Mouse (Mus musculus): ENCODE data around the gene Gabpb1. TPM values are rescaled to one million over a fixed set of nuclear protein-coding genes. Genes with fewer than 3 reads are reported as not detected.

Gabpb1 gene
- polyA plus RNA-seq, 1 experiment from 2014 or later: 58.4 TPM

DNA sequence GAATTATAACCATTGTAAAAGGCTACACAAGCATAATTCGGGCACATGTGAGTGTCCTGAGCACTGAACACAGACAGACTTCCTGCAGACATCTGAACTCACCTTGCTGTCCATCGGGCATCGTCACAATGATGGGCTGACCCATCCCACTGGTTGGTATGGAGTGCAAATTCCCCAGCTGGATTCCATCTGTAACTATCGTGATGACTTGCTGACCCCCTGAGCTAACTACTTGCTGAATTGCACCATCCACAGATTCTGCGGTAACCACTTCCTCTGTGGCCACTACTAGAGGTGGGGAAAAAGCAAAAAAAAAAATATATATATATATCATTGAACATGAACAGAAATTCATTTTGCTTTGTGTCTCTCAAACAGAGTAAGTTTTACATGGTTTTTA is 29.7 kb downstream of the Gabpb1 start:
- Histone ChIP-seq H3K9ac (replicated peaks; ENCODE audit: low read length) (no peak overlapping the region), H3K36me3 (ENCODE audit: insufficient read depth, low read length) (peaks cover 48% of the 10 kb centered on the region), H3K4me2 (replicated peaks; ENCODE audit: low read depth, low read length) (no peak overlapping the region), H3K27ac (ENCODE audit: low read length) (no peak overlapping the region), H3K27me3 (ENCODE audit: insufficient read depth, low read length) (no peaks in the 10 kb centered on the region), H3K9me3 (ENCODE audit: low read length) (no peaks in the 10 kb centered on the region), H3K4me3 (ENCODE audit: low read length) (no peak overlapping the region), H3K4me1 (ENCODE audit: insufficient read depth, low read length) (no peaks in the 10 kb centered on the region)
- ATAC-seq (ENCODE audit: low FRiP score, low TSS enrichment): no peak
- 91% methylated on average over 5 of the region's 5 CpGs for WGBS

DNA sequence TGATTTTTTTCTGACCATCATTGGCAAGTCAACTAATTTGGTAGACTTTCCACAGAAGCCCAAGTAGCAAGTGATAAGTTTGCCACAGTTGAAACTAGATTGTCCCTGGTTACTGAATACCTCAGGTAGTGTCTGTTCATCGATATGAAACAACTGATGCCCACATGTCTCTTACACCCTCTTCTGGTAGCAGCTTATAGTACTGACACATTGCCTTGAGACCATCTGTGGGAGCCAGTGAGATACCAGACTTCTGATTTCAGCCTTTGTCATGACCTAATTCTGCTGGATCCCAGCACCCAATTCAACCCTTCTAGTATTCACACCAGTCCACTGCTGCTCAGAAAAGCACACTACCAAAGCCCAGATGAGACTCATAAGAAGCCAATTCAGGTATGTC is 31.4 kb downstream of the Gabpb1 start:
- 84% methylated on average over 1 of the region's 1 CpGs for WGBS
- H3K36me3 ChIP-seq (ENCODE audit: insufficient read depth, low read length): peaks cover 54% of the 10 kb centered on the region

DNA sequence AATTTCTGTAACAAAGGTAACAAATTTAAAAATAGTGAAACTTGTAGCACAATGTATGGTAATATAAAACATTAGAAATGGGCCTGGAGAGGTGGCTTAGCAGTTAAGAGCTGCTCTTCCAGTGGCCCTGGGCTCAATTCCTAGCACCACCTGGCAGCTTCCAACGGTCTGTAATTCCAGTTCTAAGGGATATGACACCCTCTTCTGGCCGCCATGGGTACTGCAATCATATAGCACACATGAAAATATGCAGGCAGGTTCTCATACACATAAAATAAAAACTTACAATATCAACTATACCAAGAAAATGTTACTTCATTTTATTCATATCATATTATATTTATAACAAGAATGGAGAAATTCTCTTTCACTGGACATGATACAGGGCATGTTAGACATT is 35.8 kb downstream of the Gabpb1 start:
- 95% methylated on average over 2 of the region's 2 CpGs for WGBS
- ATAC-seq (ENCODE audit: low FRiP score, low TSS enrichment): no peak

More for the DNA sequence above, 31.4 kb downstream of the Gabpb1 start:
- Histone ChIP-seq H3K9ac (replicated peaks; ENCODE audit: low read length) (no peak overlapping the region), H3K4me3 (ENCODE audit: low read length) (no peak overlapping the region), H3K9me3 (ENCODE audit: low read length) (peaks cover 5% of the 10 kb centered on the region), H3K27me3 (ENCODE audit: insufficient read depth, low read length) (no peaks in the 10 kb centered on the region), H3K27ac (ENCODE audit: low read length) (no peak overlapping the region), H3K4me2 (replicated peaks; ENCODE audit: low read depth, low read length) (no peak overlapping the region), H3K4me1 (ENCODE audit: insufficient read depth, low read length) (no peaks in the 10 kb centered on the region)
- ATAC-seq (ENCODE audit: low FRiP score, low TSS enrichment): no peak

DNA sequence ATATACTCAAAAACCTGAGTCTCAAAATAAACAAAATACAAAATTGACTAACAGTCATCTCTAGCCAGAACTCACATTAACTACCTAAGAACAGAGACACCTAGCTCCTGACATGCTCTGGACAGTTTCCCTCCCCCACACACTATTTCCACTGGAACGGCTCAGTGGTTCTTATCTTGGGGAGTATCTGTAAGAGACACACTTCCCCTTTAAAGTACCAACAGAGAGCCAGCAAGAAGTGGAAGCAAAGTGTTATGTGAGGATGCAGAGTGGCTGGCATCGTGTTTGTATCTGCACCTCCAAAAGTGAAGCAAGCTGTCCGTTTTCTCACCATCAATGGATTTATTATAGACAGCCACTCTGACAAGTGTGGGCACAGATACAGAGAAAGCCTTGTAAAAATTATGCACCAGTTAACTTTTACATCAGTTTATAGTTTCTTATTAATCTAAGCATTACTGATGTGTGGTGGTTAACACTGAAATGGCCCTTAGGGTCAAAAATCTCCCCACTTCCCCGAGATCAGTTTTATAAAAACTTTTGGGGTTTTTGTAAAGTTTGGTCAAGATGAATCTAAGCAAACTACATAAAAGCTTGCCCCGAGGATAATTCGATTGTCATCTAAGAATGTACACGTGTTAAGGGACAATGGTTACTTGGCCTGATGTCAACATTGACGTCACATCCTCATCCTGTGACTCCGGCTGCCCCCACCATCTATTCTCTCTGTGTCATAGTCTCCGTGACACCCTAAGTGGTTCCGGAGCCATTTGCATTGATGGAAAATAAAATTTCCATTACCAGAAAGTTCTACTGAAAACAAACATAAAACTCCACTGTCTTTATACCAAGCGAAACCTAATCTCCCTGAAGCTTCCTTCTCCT is 40.0 kb downstream of the Gabpb1 start:
- H3K4me3 ChIP-seq (ENCODE audit: low read length): no peak overlapping the region
- no peak overlapping the region for H3K4me2 ChIP-seq (replicated peaks; ENCODE audit: low read depth, low read length)
- H3K9me3 ChIP-seq (ENCODE audit: low read length): peaks cover 5% of the 10 kb centered on the region
- H3K4me1 ChIP-seq (ENCODE audit: insufficient read depth, low read length): no peaks in the 10 kb centered on the region
- H3K36me3 ChIP-seq (ENCODE audit: insufficient read depth, low read length): peaks cover 30% of the 10 kb centered on the region
- ATAC-seq (ENCODE audit: low FRiP score, low TSS enrichment): peak; percentile 65; the same call in 1 of the 2 replicates
- 61% methylated on average over 12 of the region's 12 CpGs for WGBS
- no peak overlapping the region; the same call in 1 of the 2 replicates for H3K27ac ChIP-seq (ENCODE audit: low read length)
- H3K27me3 ChIP-seq (ENCODE audit: insufficient read depth, low read length): no peaks in the 10 kb centered on the region
- no peak overlapping the region for H3K9ac ChIP-seq (replicated peaks; ENCODE audit: low read length)

More for the DNA sequence above, 35.8 kb downstream of the Gabpb1 start:
- no peak overlapping the region for H3K27ac ChIP-seq (ENCODE audit: low read length)
- H3K27me3 ChIP-seq (ENCODE audit: insufficient read depth, low read length): no peaks in the 10 kb centered on the region
- H3K4me2 ChIP-seq (replicated peaks; ENCODE audit: low read depth, low read length): no peak overlapping the region
- H3K9me3 ChIP-seq (ENCODE audit: low read length): peaks cover 5% of the 10 kb centered on the region
- no peak overlapping the region for H3K9ac ChIP-seq (replicated peaks; ENCODE audit: low read length)
- H3K36me3 ChIP-seq (ENCODE audit: insufficient read depth, low read length): peaks cover 48% of the 10 kb centered on the region
- H3K4me3 ChIP-seq (ENCODE audit: low read length): no peak overlapping the region
- H3K4me1 ChIP-seq (ENCODE audit: insufficient read depth, low read length): no peaks in the 10 kb centered on the region

DNA sequence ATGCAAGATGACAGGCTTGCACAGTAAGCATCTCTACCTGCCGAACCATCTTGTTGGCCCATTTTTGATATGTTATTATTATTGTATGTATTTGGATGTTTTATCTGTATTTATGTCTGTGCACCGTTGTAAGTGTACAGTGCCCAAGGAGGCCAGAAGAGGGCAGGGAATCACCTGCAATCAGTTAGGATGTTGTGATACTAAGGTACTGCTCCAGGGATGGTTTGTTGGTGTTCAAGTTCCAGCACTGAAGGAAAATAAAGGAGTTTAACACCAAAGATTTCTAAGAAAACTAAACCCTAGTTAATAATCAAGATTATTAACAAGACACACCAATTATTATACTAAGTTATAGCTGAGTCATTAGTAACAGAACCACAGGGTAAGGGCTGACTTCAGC is 43.0 kb downstream of the Gabpb1 start:
- no peaks in the 10 kb centered on the region for H3K9me3 ChIP-seq (ENCODE audit: low read length)
- no peak overlapping the region for H3K4me3 ChIP-seq (ENCODE audit: low read length)
- H3K9ac ChIP-seq (replicated peaks; ENCODE audit: low read length): no peak overlapping the region
- no peak overlapping the region for H3K4me2 ChIP-seq (replicated peaks; ENCODE audit: low read depth, low read length)
- ATAC-seq (ENCODE audit: low FRiP score, low TSS enrichment): peak; percentile 61; the same call in 1 of the 2 replicates
- peaks cover 13% of the 10 kb centered on the region for H3K36me3 ChIP-seq (ENCODE audit: insufficient read depth, low read length)
- H3K27me3 ChIP-seq (ENCODE audit: insufficient read depth, low read length): no peaks in the 10 kb centered on the region
- no peaks in the 10 kb centered on the region for H3K4me1 ChIP-seq (ENCODE audit: insufficient read depth, low read length)
- H3K27ac ChIP-seq (ENCODE audit: low read length): no peak overlapping the region
- 81% methylated on average over 2 of the region's 2 CpGs for WGBS

DNA sequence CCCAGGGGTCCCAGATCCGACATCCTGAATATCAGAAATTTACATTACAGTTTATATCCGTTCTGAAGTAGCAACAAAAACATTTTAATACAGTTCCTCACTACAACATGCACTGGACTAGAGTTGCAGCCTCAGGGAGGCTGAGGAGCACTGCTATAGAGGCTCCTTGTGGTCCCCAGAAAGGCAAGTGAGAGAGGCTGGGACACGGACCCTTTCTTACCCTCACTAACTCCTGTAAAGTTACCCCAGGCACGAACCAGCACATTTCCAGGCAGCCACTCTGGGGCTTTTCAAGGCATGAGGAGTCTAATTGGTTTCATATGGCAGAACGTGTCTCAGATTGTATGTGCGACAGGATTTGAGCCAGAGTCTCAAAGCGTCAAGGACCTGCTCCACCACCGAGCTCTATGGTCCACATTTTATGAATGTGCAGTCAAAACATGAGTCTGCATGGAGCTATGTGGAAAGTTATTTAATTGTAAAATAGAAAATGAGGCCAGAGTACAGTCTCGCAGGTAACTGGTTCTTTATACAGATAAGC is 47.6 kb downstream of the Gabpb1 start:
- Histone ChIP-seq H3K36me3 (ENCODE audit: insufficient read depth, low read length) (peaks cover 15% of the 10 kb centered on the region), H3K9me3 (ENCODE audit: low read length) (no peaks in the 10 kb centered on the region), H3K4me3 (ENCODE audit: low read length) (no peak overlapping the region), H3K4me2 (replicated peaks; ENCODE audit: low read depth, low read length) (no peak overlapping the region), H3K9ac (replicated peaks; ENCODE audit: low read length) (no peak overlapping the region), H3K4me1 (ENCODE audit: insufficient read depth, low read length) (peaks cover 6% of the 10 kb centered on the region; the same call in 1 of the 2 replicates), H3K27ac (ENCODE audit: low read length) (no peak overlapping the region), H3K27me3 (ENCODE audit: insufficient read depth, low read length) (no peaks in the 10 kb centered on the region)
- 88% methylated on average over 9 of the region's 9 CpGs for WGBS
- ATAC-seq (ENCODE audit: low FRiP score, low TSS enrichment): no peak

DNA sequence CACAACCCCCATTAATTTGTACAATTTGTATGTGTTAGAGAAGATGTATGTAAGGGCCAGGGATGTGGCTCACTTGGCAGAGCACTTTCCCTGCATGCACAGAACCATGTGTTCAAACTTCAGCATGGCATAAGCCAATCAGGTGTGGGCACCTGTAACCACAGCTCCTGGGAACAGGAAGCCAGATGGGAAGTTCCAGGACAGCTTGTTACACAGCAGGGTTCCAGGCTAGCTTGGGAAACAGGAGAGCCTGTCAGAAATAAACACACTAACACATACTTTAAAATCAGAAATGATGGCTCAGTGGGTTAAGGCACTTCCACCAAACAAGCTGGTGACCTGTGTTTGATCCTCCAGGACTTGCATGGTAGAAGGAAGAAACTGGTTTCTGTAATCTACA is 53.0 kb downstream of the Gabpb1 start:
- peaks cover 6% of the 10 kb centered on the region; the same call in 1 of the 2 replicates for H3K4me1 ChIP-seq (ENCODE audit: insufficient read depth, low read length)
- H3K27ac ChIP-seq (ENCODE audit: low read length): no peak overlapping the region
- no peak overlapping the region for H3K4me2 ChIP-seq (replicated peaks; ENCODE audit: low read depth, low read length)
- 0 out of 2 replicates have a peak, but pooled peaks cover 8% of the 10 kb centered on the region for H3K36me3 ChIP-seq (ENCODE audit: insufficient read depth, low read length)
- no peak overlapping the region for H3K9ac ChIP-seq (replicated peaks; ENCODE audit: low read length)
- no peak overlapping the region for H3K4me3 ChIP-seq (ENCODE audit: low read length)
- no peaks in the 10 kb centered on the region for H3K27me3 ChIP-seq (ENCODE audit: insufficient read depth, low read length)
- ATAC-seq (ENCODE audit: low FRiP score, low TSS enrichment): no peak
- no peaks in the 10 kb centered on the region for H3K9me3 ChIP-seq (ENCODE audit: low read length)

DNA sequence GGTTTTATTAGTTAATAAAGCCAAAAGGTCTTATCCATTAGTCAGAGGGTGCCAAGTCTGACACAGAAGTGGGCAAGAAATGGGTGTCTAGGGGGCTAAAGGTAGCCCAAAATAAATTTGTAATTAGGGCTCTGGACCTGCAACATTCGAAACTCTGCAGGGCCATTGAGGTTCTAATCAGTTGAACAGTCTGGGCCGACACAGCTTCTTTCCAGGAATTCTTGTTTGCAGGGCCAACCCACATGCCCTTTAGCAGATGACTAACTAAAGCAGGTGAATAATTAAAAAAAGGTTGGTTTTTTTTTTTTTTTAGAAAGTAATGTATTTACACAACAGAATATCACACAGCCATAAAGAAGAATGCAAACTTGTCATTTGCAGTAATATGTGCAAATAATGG is 53.7 kb downstream of the Gabpb1 start:
- no peaks in the 10 kb centered on the region for H3K27me3 ChIP-seq (ENCODE audit: insufficient read depth, low read length)
- no peak overlapping the region for H3K9ac ChIP-seq (replicated peaks; ENCODE audit: low read length)
- no peak for ATAC-seq (ENCODE audit: low FRiP score, low TSS enrichment)
- no peak overlapping the region for H3K4me3 ChIP-seq (ENCODE audit: low read length)
- H3K4me1 ChIP-seq (ENCODE audit: insufficient read depth, low read length): peaks cover 6% of the 10 kb centered on the region; the same call in 1 of the 2 replicates
- 0 out of 2 replicates have a peak, but pooled peaks cover 4% of the 10 kb centered on the region for H3K36me3 ChIP-seq (ENCODE audit: insufficient read depth, low read length)
- H3K4me2 ChIP-seq (replicated peaks; ENCODE audit: low read depth, low read length): no peak overlapping the region
- H3K27ac ChIP-seq (ENCODE audit: low read length): no peak overlapping the region
- WGBS: 65% methylated on average over 2 of the region's 2 CpGs
- H3K9me3 ChIP-seq (ENCODE audit: low read length): no peaks in the 10 kb centered on the region

DNA sequence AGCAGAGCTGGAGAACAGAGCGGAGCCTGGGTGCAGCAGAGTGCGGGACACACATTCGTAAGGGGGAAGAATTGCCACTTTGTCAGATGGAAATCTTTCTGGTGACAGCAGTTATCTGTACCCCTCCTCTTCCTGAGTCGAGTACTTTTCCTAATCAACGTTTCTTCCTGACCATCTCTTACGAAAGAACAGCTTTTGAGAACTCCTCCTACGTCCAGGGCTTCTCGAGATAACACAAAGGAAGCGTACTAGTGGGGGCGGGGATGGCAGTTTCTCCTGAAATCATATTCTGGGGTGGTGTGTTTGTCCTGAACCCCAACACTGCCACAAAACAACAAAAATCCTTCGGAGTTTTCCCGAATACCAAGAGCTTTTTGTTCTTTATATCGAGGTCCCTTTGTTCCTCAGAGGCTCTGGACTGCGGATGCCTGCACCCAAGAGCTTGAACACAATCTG is 56.9 kb downstream of the Gabpb1 start, which contains the start of gene Hdc:
Hdc (minus strand) TSS at position 51 of the 456 bp plus-strand sequence.
- Histone ChIP-seq H3K27ac (ENCODE audit: low read length) (no peak within 1 kb of the TSS), H3K4me2 (replicated peaks; ENCODE audit: low read depth, low read length) (no peak within 1 kb of the TSS)
- 73% methylated on average over 14 of the region's 14 CpGs for WGBS

More for the DNA sequence above, 56.9 kb downstream of the Gabpb1 start, which contains the start of gene Hdc:
- H3K36me3 ChIP-seq (ENCODE audit: insufficient read depth, low read length): no peaks in the 10 kb centered on the region
- peaks cover 6% of the 10 kb centered on the region; the same call in 1 of the 2 replicates for H3K4me1 ChIP-seq (ENCODE audit: insufficient read depth, low read length)
- no peaks in the 10 kb centered on the region for H3K27me3 ChIP-seq (ENCODE audit: insufficient read depth, low read length)
- no peak within 1 kb of the TSS; the same call in 1 of the 2 replicates for H3K9ac ChIP-seq (replicated peaks; ENCODE audit: low read length)
- H3K4me3 ChIP-seq (ENCODE audit: low read length): peak within 1 kb of the TSS; percentile 14; the same call in 1 of the 2 replicates
- no peak for ATAC-seq (ENCODE audit: low FRiP score, low TSS enrichment)
- H3K9me3 ChIP-seq (ENCODE audit: low read length): no peaks in the 10 kb centered on the region
